Mouse (Mus musculus): ENCODE data around the gene Afap1l2.

The Afap1l2 gene

GRCm38 (mm10) chr19:56939826-56940225, 68.2 kb downstream of the Afap1l2 start:
- DNase-seq (ENCODE audit: low spot score in 2 of 2), result no peak

DNA sequence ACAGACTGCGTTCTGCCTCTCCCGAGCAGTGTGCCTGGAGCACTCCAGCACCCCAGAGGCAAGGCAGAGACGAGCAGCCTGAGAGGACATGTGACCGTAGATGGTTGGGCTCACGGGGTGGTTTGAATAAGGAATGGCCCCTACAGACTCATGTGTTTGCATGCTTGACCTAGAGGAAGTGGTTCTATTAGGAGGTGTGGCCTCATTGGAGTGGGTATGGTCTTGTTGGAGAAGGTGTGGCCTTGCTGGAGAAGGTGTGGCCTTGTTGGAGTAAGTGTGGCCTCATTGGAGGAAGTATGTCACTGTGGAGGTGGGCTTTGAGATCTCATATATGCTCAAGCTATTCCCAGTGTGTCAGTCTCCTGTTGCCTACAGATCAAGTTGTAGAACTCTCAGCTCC, 70.1 kb downstream of the Afap1l2 start:
- no peak for DNase-seq (ENCODE audit: low spot score in 2 of 2)

- no peak for DNase-seq (ENCODE audit: low spot score in 2 of 2)
Observed at GRCm38 (mm10) chr19:56936253-56936652, 71.8 kb downstream of the Afap1l2 start.

DNA sequence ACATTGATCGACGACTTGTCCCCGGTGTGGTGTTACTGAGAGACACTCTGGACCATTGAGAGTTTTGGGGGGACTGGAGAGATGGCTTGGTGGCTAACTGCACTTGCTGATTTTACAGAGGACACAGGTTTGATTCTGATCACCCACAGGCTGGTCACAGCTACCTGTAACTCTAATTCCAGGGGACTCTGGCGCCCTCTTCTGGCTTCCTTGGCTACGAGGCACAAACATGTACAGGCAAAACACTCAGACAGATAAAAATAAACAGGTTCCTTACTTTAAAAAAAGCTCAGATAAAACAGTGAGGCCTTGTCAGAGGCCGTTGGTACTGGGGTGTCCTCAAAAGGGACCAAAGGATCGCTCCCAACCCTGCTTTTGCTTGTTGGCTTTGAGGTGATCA, 72.3 kb downstream of the Afap1l2 start:
- DNase-seq (ENCODE audit: low spot score in 2 of 2), result no peak

- no peak for DNase-seq (ENCODE audit: low spot score in 2 of 2)
Observed at GRCm38 (mm10) chr19:56935111-56935510, 72.9 kb downstream of the Afap1l2 start.

DNA sequence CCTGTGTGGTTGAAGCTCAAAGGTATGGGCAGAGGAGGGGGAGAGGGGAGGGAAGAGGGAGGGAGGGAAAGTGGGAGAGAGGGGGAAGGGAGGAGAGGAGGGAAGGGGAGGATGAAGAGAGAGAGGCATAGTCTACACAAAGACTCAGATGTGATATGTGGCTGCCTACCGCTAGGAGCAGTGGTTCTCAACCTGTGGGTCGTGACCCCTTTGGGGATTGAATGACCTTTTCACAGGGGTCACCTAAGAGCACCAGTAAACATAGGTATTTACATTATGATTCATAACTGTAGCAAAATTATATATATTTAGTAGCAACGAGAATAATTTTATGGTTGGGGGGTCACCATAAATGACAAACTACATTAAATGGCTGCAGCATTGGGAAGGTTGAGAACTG, 74.2 kb downstream of the Afap1l2 start:
- DNase-seq (ENCODE audit: low spot score in 2 of 2), result no peak

DNA sequence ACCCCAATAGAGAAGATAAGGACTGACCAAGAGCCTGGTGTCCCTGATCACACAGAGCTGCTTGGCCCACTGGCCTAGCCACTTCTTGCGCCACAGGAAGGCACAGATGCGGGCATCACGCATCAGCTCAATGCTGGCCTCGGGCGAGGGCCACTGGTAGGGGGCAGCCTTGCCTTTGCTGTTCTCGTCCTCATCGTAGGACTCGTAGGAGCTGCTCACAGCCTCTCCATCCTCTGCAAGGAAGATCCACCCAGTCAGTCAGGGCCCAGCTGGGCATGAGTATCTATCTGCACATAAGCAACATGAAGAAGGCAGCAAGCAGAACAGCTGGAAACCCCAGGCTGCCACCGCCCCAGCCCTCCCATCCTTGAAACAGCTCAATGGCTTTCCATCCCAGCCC, 78.0 kb downstream of the Afap1l2 start:
- no peak for DNase-seq (ENCODE audit: low spot score in 2 of 2)

GRCm38 (mm10) chr19:56929392-56929791, 78.6 kb downstream of the Afap1l2 start:
- no peak for DNase-seq (ENCODE audit: low spot score in 2 of 2)

DNA sequence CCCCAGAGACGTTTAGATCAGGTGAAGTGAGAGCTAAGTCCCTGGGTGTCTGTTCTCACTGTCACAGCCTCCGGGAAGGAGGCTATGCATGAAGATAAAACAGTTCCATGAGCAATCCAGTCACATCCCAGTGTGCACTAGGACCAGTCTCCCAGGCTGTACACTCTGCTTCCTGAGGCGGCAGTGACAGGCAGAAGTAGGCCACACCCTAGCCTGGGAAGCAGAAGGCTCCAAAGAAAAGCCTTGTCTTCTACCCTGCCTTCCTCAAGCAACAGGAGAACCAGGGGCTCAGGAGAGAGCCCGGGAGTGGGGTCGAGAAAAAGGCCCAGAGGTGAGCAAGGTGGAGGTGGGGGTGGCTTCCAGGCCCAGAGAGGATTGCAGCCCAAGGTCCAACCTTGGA, 86.3 kb downstream of the Afap1l2 start:
- no peak for DNase-seq (ENCODE audit: low spot score in 2 of 2)

- no peak for DNase-seq (ENCODE audit: low spot score in 2 of 2)
Observed at GRCm38 (mm10) chr19:56920232-56920631, 87.8 kb downstream of the Afap1l2 start.

- DNase-seq (ENCODE audit: low spot score in 2 of 2), result peak; percentile 38 to 74
Observed at GRCm38 (mm10) chr19:56919628-56920027, 88.4 kb downstream of the Afap1l2 start.

GRCm38 (mm10) chr19:56915084-56915483, 92.9 kb downstream of the Afap1l2 start:
- DNase-seq (ENCODE audit: low spot score in 2 of 2), result no peak

DNA sequence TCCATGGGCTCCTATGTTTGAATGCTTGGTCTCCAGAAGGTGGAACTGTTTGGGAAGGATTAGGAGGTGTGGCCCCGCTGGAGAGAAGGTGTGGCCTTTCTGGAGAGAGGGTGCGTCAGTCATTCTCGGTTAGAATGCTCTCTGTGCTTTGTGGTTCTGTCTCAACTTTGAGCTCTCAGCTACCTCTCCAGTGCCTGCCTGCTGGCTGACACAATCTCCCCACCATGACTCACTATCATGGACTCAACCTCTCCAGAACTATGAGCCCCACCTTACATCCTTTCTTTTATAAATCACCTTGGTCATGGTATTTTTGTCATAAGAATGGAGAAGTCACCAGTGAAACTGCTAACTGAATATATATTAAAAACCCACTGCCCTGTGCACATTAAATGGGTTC, 93.4 kb downstream of the Afap1l2 start:
- no peak for DNase-seq (ENCODE audit: low spot score in 2 of 2)

DNA sequence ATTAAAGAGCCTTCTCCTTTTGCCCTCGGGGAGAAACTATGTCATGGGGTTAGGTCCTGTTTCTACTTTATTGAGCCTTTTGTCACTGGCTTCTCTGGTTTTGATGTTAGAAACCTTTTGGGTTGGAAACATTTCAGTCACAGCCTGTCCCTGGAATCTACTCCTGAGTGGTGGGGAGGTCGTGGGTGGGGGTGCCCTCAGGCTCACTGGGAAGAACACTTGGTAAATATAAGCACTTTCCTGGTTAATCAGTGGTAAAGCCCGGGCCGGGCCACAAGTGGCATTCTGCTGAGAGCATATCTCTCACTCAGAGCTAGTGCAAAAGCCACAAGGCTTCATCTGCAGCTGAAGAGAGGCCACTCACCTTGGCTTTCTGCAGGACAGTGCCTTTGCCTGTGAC, 94.3 kb downstream of the Afap1l2 start:
- DNase-seq (ENCODE audit: low spot score in 2 of 2), result no peak

DNA sequence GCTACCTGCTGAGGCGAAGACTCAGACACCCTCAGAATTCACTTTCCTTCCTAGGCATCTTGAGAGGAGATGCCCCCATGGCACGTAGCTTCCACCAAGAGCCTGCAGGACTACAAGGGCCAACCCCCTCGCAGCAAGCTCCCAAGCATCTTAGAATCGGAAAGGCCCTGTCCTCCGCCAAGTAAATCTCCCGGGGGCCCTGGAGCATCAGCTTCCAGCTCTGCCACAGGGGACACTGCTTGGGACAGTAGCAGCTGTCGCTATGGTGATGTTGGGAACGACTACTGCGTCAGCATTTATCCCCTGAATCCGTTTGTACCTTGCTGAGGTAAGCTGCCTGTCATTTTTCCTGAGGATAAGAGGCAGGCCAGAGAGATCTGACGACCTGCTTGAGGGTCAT, 97.5 kb downstream of the Afap1l2 start:
- no peak for DNase-seq (ENCODE audit: low spot score in 2 of 2)

- DNase-seq (ENCODE audit: low spot score in 2 of 2), result peak in 1 of 2 experiments; percentile 39
Observed at GRCm38 (mm10) chr19:56908472-56909270, 99.4 kb downstream of the Afap1l2 start.

DNA sequence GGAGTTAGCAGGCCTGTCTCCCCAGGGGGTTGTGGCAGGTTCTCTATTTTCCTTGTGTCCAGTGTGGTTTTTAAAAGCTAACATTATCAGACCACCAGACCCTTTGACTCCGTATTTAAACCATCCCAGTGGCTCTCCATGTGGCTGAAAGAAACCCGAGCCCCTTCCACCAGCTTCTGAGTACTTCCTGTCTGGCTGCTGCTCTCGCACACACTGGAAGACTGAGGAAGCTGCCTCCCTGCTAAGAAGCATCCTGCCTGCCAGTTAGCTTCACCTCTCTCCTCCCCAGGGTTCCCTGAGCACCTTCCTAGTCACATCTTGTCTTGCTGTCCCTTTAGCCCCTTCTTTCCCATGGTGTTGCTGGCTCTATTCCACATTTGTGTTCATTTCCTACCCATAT, 100.2 kb downstream of the Afap1l2 start:
- no peak for DNase-seq (ENCODE audit: low spot score in 2 of 2)

DNA sequence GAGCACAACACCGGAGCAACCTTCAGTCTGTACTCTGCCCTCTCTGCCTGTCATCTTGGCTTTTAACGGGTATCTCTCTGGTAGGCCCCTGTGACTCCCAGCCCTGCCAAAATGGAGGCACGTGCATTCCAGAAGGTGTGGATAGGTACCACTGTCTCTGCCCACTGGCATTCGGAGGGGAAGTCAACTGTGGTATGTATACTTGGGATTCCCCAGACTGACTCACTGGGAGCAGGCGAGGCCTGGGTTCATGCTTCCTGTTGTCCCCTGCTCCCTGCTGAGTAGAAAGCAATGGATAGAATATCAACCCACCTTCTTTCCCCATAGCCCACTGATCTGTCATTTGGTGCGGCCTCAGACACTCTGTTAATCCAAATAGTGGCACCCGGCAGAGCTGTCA, 102.6 kb downstream of the Afap1l2 start:
- DNase-seq (ENCODE audit: low spot score in 2 of 2), result no peak

- DNase-seq (ENCODE audit: low spot score in 2 of 2), result no peak
Observed at GRCm38 (mm10) chr19:56904095-56904494, 103.9 kb downstream of the Afap1l2 start.

DNA sequence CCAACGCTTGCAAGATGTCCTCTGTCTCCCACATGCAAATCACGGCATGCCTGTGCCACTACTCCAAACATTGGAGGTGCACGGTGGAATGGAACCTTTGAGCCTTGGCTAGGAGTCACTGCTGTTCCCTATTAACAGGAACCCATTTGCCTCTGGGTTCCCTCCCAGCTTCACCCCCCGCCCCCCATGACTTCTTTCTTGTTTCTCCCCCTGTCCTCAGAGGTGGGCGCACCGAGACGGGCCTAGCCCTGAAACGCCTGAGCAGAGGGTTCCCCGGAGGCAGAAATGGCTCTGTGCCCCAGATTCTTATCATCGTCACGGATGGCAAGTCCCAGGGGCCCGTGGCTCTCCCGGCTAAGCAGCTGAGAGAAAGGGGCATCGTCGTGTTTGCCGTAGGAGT, 110.4 kb downstream of the Afap1l2 start:
- no peak for DNase-seq (ENCODE audit: low spot score in 2 of 2)

DNA sequence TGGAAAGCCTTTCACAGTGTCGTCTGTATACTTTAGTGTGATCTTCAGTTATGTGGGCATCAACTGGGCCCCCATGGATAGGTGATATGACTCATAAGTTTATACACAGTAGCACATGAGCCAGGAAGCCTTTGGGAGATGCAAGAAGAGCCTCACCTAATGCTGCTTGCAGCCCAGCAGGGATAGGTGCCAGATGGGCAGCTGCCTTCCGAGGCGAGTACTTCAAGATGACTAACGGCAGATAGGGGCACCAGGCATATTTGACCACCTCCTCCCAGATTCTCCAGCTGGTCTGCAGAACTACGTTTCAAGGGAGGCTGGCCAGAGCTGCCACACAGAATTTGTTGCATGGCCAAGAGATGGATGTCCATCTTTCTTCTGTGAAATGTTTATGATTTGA, 114.7 kb downstream of the Afap1l2 start:
- no peak for DNase-seq (ENCODE audit: low spot score in 2 of 2)

DNA sequence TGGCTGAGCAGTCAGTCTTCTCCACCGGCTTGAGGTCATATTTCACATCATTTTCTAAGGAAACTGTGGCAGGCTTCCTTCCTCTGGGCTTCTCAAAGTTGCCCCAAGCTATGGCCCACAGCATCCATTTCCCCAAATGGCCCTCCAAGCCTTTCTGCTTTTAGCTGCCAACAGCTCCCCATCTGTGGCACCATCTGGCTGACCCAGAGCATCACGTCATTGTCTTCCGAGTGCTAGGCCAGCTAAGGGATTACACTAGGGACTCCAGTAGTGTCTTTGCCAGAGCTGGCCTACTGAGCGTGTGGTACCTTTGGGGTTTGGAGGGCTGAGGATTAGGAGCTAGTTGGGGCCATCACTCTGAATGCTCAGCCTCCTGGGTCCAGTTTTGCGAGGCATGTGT, 115.4 kb downstream of the Afap1l2 start:
- DNase-seq (ENCODE audit: low spot score in 2 of 2), result no peak

DNA sequence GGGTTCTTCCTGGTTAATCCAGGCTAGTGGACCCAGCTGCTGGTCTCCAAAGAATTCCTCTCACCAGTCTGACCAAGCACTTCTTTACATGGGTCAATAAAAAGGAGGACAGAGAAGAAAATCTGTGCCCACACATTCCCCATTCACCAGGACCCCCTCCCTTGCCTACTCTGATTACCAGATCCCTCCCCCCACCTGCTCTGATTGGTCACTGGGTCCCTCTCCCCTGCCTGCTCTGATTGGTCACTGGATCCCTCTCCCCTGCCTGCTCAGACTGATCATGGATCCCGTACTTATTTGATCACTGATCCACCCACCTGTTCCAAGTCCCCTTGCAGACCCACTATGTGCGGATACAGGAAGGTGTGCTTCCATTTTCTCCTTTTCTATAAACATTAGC, 116.6 kb downstream of the Afap1l2 start:
- no peak for DNase-seq (ENCODE audit: low spot score in 2 of 2)

GRCm38 (mm10) chr19:56888654-56889053, 119.4 kb downstream of the Afap1l2 start:
- no peak for DNase-seq (ENCODE audit: low spot score in 2 of 2)
